Mouse (Mus musculus): ENCODE data around the gene Vipr2. TPM values are rescaled to one million over a fixed set of nuclear protein-coding genes. Genes with fewer than 3 reads are reported as not detected.

Gene Vipr2
- polyA plus RNA-seq, 1 experiment: 0.31 TPM

DNA sequence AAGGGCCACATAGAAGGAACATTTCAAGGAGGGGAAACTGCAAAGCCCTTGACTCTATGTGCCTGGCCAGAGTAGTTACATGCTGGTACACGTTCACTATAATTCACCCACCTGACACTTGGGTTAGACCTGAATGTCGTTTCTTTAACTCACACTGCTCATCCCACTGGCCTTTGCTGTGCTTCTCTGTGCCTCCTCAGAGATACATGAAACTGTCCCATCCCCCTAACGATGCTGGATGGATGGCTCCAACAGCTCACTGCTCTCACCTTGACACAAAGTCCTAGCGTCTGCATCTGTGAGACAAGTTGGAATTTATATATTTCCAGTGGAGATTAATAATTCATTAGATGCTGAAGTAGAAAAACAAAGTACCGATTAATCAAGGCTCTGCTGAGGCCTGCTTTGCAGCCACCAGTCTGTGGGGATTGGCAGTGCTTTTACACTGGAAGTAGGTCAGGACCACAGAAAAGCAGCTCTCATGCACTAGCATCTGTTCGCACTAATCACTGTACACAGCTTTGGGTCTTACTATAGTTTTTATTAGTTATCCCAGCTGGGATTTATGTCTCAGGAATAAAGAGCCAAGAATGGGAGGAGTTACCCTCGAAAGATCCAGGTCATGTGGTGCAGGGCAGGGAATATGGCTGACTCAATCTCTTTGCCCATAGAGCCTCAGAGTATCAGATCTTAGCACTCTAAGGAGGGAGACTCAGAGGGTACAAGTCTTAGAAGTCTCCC lies 79.4 kb downstream of the Vipr2 start:
- Histone ChIP-seq H3K4me3 (no peak overlapping the region), H3ac (ENCODE audit: control insufficient read depth, insufficient read length) (no peak overlapping the region), H3K4me2 (ENCODE audit: low read depth) (peak overlapping the region; percentile 31), H3K27me3 (ENCODE audit: control insufficient read depth, insufficient read depth, insufficient read length) (no peaks in the 10 kb centered on the region), H3K79me2 (ENCODE audit: control insufficient read depth, insufficient read depth) (no peaks in the 10 kb centered on the region), H3K36me3 (ENCODE audit: control insufficient read depth, insufficient read depth) (no peaks in the 10 kb centered on the region)
- TF ChIP-seq MYOD1 (IDR thresholded peaks at IDR 0.05; ENCODE audit: control insufficient read depth in 1 of 3, insufficient read length in 2 of 3, low read depth in 2 of 3) (peak; percentile 14 to 49 (median 43)), USF1 (IDR thresholded peaks at IDR 0.05; ENCODE audit: low read depth) (peak; percentile 91), POLR2AphosphoS2 (IDR thresholded peaks at IDR 0.05; ENCODE audit: insufficient read length, low read depth) (no peak), SRF (IDR thresholded peaks at IDR 0.05; ENCODE audit: control insufficient read depth, insufficient read length, low read depth) (no peak)

DNA sequence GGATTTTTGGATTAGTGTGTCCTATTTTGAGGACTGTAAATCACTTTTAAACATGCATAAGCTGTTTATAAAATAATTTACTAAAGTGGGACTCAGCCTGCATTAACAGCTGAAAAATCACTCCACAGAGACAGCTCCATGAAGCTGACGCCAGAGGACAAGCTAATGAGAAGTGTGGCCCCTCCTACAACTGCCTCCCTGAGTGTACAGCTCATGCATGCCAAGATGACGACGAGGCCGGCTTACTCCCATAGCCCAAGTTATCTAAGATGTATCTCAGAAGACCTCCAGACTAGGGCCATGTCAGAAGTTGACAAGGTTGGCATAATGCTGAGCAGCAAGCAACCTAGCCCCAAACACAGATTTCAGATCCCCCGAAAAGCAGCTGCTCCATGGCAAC lies 81.7 kb downstream of the Vipr2 start:
- H3K27me3 ChIP-seq (ENCODE audit: control insufficient read depth, insufficient read depth, insufficient read length): no peaks in the 10 kb centered on the region
- H3K36me3 ChIP-seq (ENCODE audit: control insufficient read depth, insufficient read depth): no peaks in the 10 kb centered on the region
- no peak overlapping the region for H3ac ChIP-seq (ENCODE audit: control insufficient read depth, insufficient read length)
- no peak overlapping the region for H3K4me2 ChIP-seq (ENCODE audit: low read depth)
- H3K79me2 ChIP-seq (ENCODE audit: control insufficient read depth, insufficient read depth): no peaks in the 10 kb centered on the region
- no peak overlapping the region for H3K4me3 ChIP-seq
- TF ChIP-seq MYOG (IDR thresholded peaks at IDR 0.05; ENCODE audit: control insufficient read depth in 1 of 3, insufficient read depth in 1 of 3, insufficient read length in 2 of 3, low read depth in 2 of 3) (no peak), USF1 (IDR thresholded peaks at IDR 0.05; ENCODE audit: low read depth) (no peak), SRF (IDR thresholded peaks at IDR 0.05; ENCODE audit: control insufficient read depth, insufficient read length, low read depth) (no peak), REST (IDR thresholded peaks at IDR 0.05; ENCODE audit: insufficient read depth, insufficient read length) (no peak), E2F4 (IDR thresholded peaks at IDR 0.05; ENCODE audit: insufficient read depth) (no peak), POLR2A (IDR thresholded peaks at IDR 0.05; ENCODE audit: insufficient read length, low read depth) (no peak), TCF3 (IDR thresholded peaks at IDR 0.05; ENCODE audit: insufficient read length, low read depth) (no peak), MAX (IDR thresholded peaks at IDR 0.05; ENCODE audit: low read depth) (no peak), TCF12 (IDR thresholded peaks at IDR 0.05; ENCODE audit: insufficient read depth, poor library complexity, severe bottlenecking) (no peak), MYOD1 (IDR thresholded peaks at IDR 0.05; ENCODE audit: control insufficient read depth in 1 of 3, insufficient read length in 2 of 3, low read depth in 2 of 3) (no peak), POLR2AphosphoS2 (IDR thresholded peaks at IDR 0.05; ENCODE audit: insufficient read length, low read depth) (no peak), CEBPB (IDR thresholded peaks at IDR 0.05; ENCODE audit: insufficient read depth, poor library complexity, severe bottlenecking) (no peak)

- H3K4me2 ChIP-seq (ENCODE audit: low read depth): no peak overlapping the region
Observed at GRCm38 (mm10) chr12:116159695-116160094, 82.2 kb downstream of the Vipr2 start.

DNA sequence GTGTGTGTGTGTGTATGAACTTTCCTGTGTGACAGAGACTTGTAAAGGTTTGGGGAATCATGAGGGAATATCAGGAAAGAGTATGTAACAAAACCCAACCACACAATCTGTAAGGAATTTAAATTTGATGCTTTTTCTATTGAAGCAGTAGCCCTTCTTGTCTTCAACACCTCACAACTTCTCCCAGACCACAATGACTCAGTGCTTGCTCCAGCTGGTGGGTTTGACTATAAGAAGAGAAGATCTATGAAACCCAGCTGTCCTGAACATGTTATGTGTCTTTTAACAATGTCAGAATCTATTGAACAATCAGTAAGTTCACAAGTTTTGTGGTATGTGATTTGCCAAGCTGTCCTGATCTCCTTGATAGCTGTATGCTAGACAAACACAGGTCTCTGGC lies 87.8 kb downstream of the Vipr2 start:
- Histone ChIP-seq H3K27me3 (ENCODE audit: control insufficient read depth, insufficient read depth, insufficient read length) (no peaks in the 10 kb centered on the region), H3K36me3 (ENCODE audit: control insufficient read depth, insufficient read depth) (no peaks in the 10 kb centered on the region)
- no peak for TF ChIP-seq TCF3 (IDR thresholded peaks at IDR 0.05; ENCODE audit: insufficient read length, low read depth)
- peak in 1 of 3 experiments; percentile 9 for TF ChIP-seq MYOD1 (IDR thresholded peaks at IDR 0.05; ENCODE audit: control insufficient read depth in 1 of 3, insufficient read length in 2 of 3, low read depth in 2 of 3)
- TF ChIP-seq CEBPB (IDR thresholded peaks at IDR 0.05; ENCODE audit: insufficient read depth, poor library complexity, severe bottlenecking): no peak
- no peak for TF ChIP-seq REST (IDR thresholded peaks at IDR 0.05; ENCODE audit: insufficient read depth, insufficient read length)
- no peak for TF ChIP-seq POLR2AphosphoS2 (IDR thresholded peaks at IDR 0.05; ENCODE audit: insufficient read length, low read depth)

More at GRCm38 (mm10) chr12:116159695-116160094, 82.2 kb downstream of the Vipr2 start:
- Histone ChIP-seq H3K4me3 (no peak overlapping the region), H3K36me3 (ENCODE audit: control insufficient read depth, insufficient read depth) (no peaks in the 10 kb centered on the region), H3K27me3 (ENCODE audit: control insufficient read depth, insufficient read depth, insufficient read length) (no peaks in the 10 kb centered on the region), H3ac (ENCODE audit: control insufficient read depth, insufficient read length) (no peak overlapping the region), H3K79me2 (ENCODE audit: control insufficient read depth, insufficient read depth) (no peaks in the 10 kb centered on the region)
- TF ChIP-seq POLR2A (IDR thresholded peaks at IDR 0.05; ENCODE audit: insufficient read length, low read depth) (no peak), TCF3 (IDR thresholded peaks at IDR 0.05; ENCODE audit: insufficient read length, low read depth) (no peak), E2F4 (IDR thresholded peaks at IDR 0.05; ENCODE audit: insufficient read depth) (no peak), USF1 (IDR thresholded peaks at IDR 0.05; ENCODE audit: low read depth) (no peak), REST (IDR thresholded peaks at IDR 0.05; ENCODE audit: insufficient read depth, insufficient read length) (no peak), POLR2AphosphoS2 (IDR thresholded peaks at IDR 0.05; ENCODE audit: insufficient read length, low read depth) (no peak), TCF12 (IDR thresholded peaks at IDR 0.05; ENCODE audit: insufficient read depth, poor library complexity, severe bottlenecking) (no peak), MYOD1 (IDR thresholded peaks at IDR 0.05; ENCODE audit: control insufficient read depth in 1 of 3, insufficient read length in 2 of 3, low read depth in 2 of 3) (no peak), CEBPB (IDR thresholded peaks at IDR 0.05; ENCODE audit: insufficient read depth, poor library complexity, severe bottlenecking) (no peak), MAX (IDR thresholded peaks at IDR 0.05; ENCODE audit: low read depth) (no peak)

DNA sequence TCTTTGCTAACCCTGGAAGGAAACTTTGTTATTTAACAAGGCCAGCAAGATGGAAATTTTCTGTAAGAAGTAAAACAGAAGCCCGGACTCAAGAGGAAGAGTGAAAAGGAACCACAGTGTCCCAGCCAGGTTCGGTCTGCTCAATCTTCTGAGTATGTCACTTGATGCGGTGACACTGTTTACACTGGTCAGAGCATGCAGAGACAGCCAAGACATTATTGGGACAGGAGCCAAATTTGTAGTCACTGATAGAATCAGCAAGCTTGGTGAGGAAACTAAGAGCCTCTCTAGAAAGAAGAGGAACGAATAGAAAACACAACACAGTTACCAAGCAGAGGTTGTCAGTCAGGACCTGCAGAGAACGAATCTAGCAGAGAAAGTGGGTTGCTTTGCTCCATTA lies 92.1 kb downstream of the Vipr2 start:
- Histone ChIP-seq H3K4me3 (no peak overlapping the region), H3K36me3 (ENCODE audit: control insufficient read depth, insufficient read depth) (no peaks in the 10 kb centered on the region), H3K79me2 (ENCODE audit: control insufficient read depth, insufficient read depth) (no peaks in the 10 kb centered on the region), H3K27me3 (ENCODE audit: control insufficient read depth, insufficient read depth, insufficient read length) (no peaks in the 10 kb centered on the region), H3K4me2 (ENCODE audit: low read depth) (no peak overlapping the region), H3ac (ENCODE audit: control insufficient read depth, insufficient read length) (no peak overlapping the region)
- TF ChIP-seq MYOG (IDR thresholded peaks at IDR 0.05; ENCODE audit: control insufficient read depth in 1 of 3, insufficient read depth in 1 of 3, insufficient read length in 2 of 3, low read depth in 2 of 3) (no peak), USF1 (IDR thresholded peaks at IDR 0.05; ENCODE audit: low read depth) (no peak)

More for the DNA sequence above, 87.8 kb downstream of the Vipr2 start:
- no peaks in the 10 kb centered on the region for H3K79me2 ChIP-seq (ENCODE audit: control insufficient read depth, insufficient read depth)
- H3ac ChIP-seq (ENCODE audit: control insufficient read depth, insufficient read length): no peak overlapping the region
- no peak overlapping the region for H3K4me3 ChIP-seq
- no peak overlapping the region for H3K4me2 ChIP-seq (ENCODE audit: low read depth)

Data from myocyte (in vitro differentiated cells).